Mouse (Mus musculus): ENCODE measurements around the gene Tspyl2. TPM values are rescaled to one million over a fixed set of nuclear protein-coding genes. Genes with fewer than 3 reads are reported as not detected.
"Not testable (repeated sequence)": the region's sequence is repeated elsewhere in the genome, so short reads cannot be mapped to it uniquely, and the experiment has no call there.

The Tspyl2 gene
- total RNA-seq (2021): 10 to 100 TPM; 67.1 to 67.7 TPM

DNA sequence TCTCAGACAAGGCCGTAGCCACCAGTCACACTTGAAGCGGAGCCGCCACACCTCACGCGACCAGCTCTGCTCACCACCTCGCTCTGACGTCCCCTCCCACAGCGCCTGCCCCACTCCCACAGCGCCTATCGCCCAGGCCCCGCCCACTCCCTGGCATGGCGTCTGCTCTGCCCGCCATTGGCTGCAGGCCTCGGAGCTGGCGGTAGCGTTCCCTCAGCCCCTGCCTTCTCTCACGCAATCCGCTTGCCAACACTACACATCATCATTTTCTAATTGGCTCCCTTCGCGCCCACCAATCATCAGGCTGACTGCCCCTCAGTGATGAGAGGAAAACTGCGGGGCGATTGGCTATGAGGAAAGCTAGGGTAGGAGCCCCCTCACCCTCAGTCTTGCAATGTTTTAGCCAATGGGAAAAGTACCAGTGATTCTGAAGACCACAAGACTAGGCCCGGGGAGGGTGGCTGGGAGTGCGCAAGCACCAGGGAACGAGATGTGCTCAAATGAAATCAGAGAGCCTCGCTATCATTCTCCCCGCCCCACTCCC is at the start of gene Tspyl2:
Gene Tspyl2 (minus strand): TSS at position 68 of the 544 bp plus-strand sequence.
- peak; percentile 95 to 97 for DNase-seq (ENCODE audit: extremely low spot score in 1 of 2, low spot score in 2 of 2)
- intact Hi-C loops (cut with DNase I): no loop called here

DNA sequence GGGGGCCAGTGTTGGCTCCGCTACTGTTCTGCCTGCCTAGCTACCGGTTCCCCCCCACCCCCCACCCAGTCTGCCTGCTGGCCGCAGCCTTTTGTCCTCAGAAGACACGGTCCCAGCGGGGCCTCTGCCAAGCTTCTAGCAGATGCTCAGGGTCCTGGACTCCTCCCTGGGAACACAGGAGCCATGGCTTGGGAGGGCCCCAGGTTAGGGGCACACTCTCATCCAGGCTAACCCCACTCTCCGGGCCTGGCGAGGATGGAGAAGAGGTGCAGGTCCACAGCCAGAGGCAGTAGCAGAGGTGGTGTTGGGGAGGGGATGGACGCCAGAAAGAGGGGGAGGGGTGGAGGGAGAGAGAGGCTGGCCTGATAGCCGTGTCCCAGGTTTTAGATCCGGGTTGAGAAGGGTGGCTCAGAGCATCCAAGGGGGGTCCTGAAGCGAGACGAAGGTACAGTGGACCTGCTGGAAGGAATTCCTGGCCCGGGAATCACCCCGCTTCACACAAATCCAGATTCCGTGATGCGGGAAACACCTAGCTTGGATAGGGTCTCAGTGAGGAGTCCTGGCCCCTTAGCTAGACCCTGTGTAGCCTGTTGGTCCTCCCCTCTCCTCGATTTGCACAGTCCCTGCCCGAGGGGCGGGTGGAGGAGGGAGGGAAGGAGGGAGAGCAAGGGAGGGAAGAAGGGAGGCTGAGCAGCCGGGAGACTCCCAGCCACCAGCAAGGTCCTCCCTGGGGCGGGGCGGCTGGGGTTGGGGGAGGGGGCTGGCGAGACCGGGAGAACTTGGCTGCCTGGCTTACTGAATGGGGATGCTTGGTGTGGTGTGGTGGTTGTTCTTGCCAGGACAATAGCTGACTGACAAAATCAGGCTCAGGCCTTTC is 26.4 kb upstream of the Tspyl2 start, which contains the start of gene Gpr173:
Gene Gpr173 (minus strand): TSS at position 308 of the 877 bp plus-strand sequence.
- peak; percentile 36 to 80 for DNase-seq (ENCODE audit: extremely low spot score in 1 of 2, low spot score in 2 of 2)
- intact Hi-C loops (cut with DNase I): no loop called here

- intact Hi-C loops (cut with DNase I): no loop called here
- peak in 1 of 2 experiments; percentile 18 for DNase-seq (ENCODE audit: extremely low spot score in 1 of 2, low spot score in 2 of 2)
Measured at GRCm38 (mm10) chrX:152368054-152368396, 25.8 kb upstream of the Tspyl2 start.

GRCm38 (mm10) chrX:152366418-152366817 is 24.2 kb upstream of the Tspyl2 start:
- peak in 1 of 2 experiments; percentile 20 for DNase-seq (ENCODE audit: extremely low spot score in 1 of 2, low spot score in 2 of 2)
- intact Hi-C loops (cut with DNase I): no loop called here

DNA sequence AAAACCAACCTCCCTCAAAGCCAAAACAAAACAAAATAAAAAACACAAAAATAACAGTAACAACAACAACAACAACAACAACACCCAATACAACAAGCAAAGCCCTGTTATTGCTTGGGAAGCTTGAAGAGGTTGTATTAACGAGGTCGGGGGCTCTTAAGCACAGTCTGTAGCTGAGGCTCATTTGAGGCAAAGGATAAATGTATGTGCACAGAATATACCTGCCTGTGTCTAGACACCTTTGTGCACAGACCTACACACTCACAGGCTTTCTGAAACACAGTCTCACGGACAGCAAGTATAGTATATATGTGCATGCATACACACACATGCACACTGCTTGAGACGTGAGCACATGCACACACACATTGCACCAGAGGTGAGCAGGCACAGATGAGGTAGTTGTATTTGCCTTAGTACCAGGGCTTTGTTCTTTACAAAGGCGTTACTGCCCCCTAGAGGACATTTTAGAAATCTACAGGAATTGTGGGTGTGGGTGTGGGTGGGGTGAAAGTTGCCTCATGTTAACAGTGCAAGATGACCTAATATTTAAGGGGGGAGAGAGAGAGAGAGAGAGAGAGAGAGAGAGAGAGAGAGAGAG is 10.4 kb upstream of the Tspyl2 start:
- intact Hi-C loops (cut with DNase I): no loop called here
- no peak for DNase-seq (ENCODE audit: extremely low spot score in 1 of 2, low spot score in 2 of 2)

- DNase-seq (ENCODE audit: extremely low spot score in 1 of 2, low spot score in 2 of 2): no peak
- intact Hi-C loops (cut with DNase I): no loop called here
Measured at GRCm38 (mm10) chrX:152347041-152347440, 4.8 kb upstream of the Tspyl2 start.

- intact Hi-C loops (cut with DNase I): no loop called here
- DNase-seq (ENCODE audit: extremely low spot score in 1 of 2, low spot score in 2 of 2): no peak
Measured at GRCm38 (mm10) chrX:152346587-152346986, 4.4 kb upstream of the Tspyl2 start.

DNA sequence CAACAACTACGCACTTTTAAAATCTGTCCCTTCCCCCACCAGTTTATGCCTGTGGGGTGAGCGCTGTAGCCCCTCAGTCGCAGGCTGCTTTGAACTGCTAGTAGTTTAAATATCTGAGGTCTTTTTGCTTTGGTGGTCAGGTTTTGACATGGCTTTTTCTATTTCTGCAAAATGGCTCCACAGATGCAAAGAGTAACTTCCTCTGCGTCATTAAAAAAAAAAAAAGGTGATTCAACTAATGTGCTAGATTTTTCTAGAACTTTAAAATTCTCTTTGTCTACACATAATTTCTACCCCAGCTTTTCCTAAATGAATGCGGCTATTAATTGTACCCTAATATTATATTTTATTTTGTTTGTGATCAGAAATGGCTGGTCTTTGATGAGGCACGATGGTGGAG is 678 bp upstream of the Tspyl2 start:
- intact Hi-C loops (cut with DNase I): no loop called here
- no peak for DNase-seq (ENCODE audit: extremely low spot score in 1 of 2, low spot score in 2 of 2)

DNA sequence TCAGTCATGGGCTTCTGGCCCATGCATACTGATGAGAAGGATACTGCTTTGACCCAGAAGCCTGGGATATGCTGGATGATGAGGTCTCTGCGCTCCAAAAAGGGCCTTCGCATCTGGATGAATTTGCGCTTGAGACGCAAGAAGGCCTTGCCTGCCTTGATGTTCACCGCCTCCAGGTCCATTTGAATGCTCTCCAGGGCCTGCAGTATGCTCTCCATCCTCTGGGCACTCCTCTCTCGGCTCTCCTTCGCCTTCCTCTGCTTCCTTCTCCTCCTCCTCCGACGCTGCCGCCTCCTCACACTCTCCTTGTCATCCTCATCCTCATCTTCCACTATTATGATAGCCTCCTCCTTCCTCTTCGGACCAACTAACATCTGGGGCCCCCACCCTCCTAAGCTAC is 729 bp downstream of the Tspyl2 start:
- no peak for DNase-seq (ENCODE audit: extremely low spot score in 1 of 2, low spot score in 2 of 2)
- intact Hi-C loops (cut with DNase I): no loop called here

DNA sequence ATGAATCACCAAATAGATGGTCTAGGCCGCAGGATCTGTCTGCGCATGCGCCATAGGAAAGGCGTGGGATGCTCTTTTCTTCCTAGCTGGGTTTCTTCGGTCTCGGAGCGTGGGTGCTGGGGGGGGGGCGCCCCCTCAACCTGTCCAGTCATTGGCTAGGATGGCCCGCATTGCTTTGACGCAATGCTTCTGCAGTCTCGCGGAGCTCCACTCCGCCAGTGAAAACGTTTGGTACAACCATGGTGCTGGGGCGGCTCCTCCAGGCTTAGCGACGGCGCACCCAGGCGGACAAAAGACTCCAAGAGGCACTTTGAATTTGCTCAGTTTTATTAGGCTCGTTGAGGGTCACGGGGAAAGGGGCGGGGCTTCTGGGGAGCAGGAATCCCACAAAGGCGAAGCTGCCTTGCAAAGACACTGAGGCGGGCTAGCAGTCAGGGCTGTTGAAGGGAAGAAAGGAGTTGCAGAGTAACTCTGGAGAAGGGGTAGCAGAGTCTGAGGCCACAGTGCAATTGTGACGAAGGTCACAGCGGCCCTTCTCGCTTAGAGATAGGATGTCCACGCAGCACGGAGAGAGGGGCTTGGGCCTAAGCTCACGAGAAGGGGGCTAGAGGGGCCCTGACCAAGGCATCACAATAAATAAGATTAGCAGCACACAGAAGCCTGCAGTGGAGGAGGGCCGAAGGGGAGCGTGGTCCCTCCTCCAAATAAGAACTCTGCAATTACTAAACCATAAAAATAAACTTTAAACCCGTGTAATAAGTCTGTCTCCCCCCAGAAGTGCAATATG is 5.5 kb downstream of the Tspyl2 start:
- intact Hi-C loops (cut with DNase I): no loop called here
- peak; percentile 81 to 93 for DNase-seq (ENCODE audit: extremely low spot score in 1 of 2, low spot score in 2 of 2)

- DNase-seq (ENCODE audit: extremely low spot score in 1 of 2, low spot score in 2 of 2); intact Hi-C loops (cut with DNase I): not testable (repeated sequence)
Measured at GRCm38 (mm10) chrX:152336123-152336522, 6.1 kb downstream of the Tspyl2 start.

GRCm38 (mm10) chrX:152329400-152329799 is 12.8 kb downstream of the Tspyl2 start:
- DNase-seq (ENCODE audit: extremely low spot score in 1 of 2, low spot score in 2 of 2); intact Hi-C loops (cut with DNase I): not testable (repeated sequence)

DNA sequence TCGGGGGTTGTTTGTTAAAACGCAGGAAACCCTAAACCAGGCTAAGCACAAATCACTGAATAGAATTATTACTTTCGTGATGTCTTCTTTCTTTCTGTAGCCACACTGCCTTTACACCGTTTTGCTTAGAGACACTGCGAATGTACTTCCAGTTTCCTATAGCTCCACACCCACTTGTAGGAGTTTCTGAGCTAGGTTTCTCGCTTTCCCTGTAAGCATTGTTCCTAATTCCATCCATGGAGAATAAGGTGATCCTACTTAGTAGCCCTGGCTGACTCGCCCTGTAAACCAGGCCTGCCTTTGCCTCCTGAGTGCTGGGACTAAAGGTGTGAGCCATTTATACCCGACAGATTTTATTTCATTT is 14.6 kb downstream of the Tspyl2 start:
- intact Hi-C loops (cut with DNase I): no loop called here
- no peak for DNase-seq (ENCODE audit: extremely low spot score in 1 of 2, low spot score in 2 of 2)

GRCm38 (mm10) chrX:152326996-152327688 is 15.1 kb downstream of the Tspyl2 start, which contains the start of gene Kantr:
Kantr (minus strand) TSS chrX:152327495.
- peak; percentile 77 to 82 for DNase-seq (ENCODE audit: extremely low spot score in 1 of 2, low spot score in 2 of 2)
- intact Hi-C loops (cut with DNase I): no loop called here

DNA sequence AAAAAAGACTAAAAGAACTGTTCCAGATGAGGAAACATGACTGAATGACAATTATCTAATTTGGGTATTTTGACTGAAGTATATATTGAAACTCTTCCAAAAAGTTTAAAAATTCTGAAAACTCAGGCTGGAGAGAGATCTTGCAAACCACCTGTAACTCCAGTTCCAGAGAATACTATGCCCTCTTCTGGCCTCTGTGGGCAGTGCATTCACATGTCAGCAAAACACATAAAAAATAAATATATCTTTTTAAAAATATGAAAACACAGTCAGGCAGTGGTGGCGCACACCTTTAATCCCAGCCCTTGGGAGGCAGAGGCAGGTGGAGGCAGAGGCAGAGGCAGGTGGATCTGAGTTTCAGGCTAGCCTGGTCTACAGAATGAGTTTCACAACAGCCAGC is 18.6 kb downstream of the Tspyl2 start:
- intact Hi-C loops (cut with DNase I): no loop called here
- DNase-seq (ENCODE audit: extremely low spot score in 1 of 2, low spot score in 2 of 2): no peak

DNA sequence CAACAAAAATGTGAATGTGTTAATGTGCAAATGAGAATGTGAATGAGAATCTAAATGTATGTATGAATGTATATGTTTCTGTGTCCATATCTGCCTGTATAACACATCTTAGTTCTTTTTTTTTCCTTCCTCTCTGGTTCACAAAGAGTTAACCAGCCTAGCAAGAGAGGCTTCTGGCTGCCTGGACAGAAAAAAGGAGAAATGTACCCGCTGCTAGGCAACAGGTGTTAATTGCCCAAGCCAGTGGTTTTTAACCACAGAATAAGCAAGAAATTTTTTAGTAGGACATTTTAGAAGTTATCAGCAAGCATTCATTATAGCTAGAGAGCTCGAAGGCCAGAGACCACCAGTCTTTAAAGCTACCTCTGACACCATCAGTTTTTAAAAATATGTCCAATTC is 19.4 kb downstream of the Tspyl2 start:
- intact Hi-C loops (cut with DNase I): no loop called here

DNA sequence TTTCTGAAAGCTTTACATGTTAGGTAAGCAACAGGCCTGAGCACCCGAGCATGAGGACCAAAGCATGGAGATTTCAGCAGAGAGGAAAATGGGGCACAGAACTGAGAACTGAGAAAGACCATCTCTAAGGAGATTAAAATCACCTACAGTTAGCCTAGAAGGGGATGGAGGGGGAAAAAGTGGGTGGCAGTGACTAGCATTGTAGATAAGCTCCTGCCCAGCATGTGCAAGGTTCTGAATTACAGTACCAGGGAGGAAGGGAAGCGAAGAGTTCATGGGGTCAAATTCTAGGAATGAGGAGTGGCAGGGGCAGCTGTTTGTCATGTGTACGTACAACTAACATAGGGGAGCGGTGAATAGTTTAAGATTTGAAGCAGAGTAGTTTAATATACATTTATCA is 21.7 kb downstream of the Tspyl2 start:
- intact Hi-C loops (cut with DNase I): no loop called here

More for the DNA sequence above, 19.4 kb downstream of the Tspyl2 start:
- no peak for DNase-seq (ENCODE audit: extremely low spot score in 1 of 2, low spot score in 2 of 2)

DNA sequence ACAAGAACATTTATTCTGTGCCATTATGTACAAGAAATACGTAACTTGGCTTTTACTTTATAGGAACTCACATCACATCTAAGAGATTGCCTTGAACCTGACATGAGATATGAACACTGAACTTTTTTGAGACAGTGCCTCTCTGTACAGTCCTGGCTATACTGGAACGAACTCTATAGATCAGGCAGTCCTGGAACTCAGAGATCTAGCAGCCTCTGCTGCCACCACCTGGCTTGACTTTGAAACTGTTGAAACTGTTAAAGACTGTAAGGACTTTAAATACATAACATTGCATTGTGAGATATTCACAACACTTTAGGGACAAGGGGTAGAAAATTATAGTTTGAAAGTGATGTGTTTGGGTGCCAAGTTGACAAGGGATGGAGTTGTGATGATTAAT is 34.3 kb downstream of the Tspyl2 start:
- peak; percentile 20 to 35 for DNase-seq (ENCODE audit: extremely low spot score in 1 of 2, low spot score in 2 of 2)
- intact Hi-C loops (cut with DNase I): no loop called here

More for the DNA sequence above, 21.7 kb downstream of the Tspyl2 start:
- no peak for DNase-seq (ENCODE audit: extremely low spot score in 1 of 2, low spot score in 2 of 2)

DNA sequence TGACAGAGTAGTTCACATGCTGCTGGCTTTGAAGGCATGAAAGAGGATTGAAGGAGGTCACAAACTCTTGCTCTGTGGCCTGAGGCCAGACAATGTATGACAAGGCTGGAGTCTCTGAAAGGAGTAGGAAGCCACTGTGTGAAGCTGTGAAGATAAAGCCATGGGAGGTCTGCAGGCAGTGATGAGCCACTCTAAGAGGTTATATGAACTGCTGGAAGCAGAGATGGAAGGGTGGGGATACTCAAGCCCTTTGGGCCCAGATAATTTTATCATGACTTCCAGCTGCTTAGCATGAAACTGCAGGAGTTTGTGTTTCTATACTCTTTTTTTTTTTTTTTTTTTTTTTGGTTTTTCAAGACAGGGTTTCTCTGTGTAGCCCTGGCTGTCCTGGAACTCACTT is 34.9 kb downstream of the Tspyl2 start:
- no peak for DNase-seq (ENCODE audit: extremely low spot score in 1 of 2, low spot score in 2 of 2)
- intact Hi-C loops (cut with DNase I): no loop called here

Data from left cerebral cortex, postnatal 10 days (tissue).